Mouse (Mus musculus) embryo, embryonic 10.5 days (tissue): Measurements from ENCODE around the gene Nr2f6.

Source experiments
- DNase-seq: peaks from one replicate; pipeline ENCODE4 v3.0.0-alpha.2; 2015; ENCODE audit warnings: low spot score

Nr2f6 gene

GRCm38 (mm10) chr8:71381421-71381970 is at the start of gene Nr2f6:
Gene Nr2f6, minus strand, starts transcription at chr8:71381960.
- DNase-seq = peak; percentile 79

- no peak for DNase-seq
Observed at GRCm38 (mm10) chr8:71422121-71422520, 40.4 kb upstream of the Nr2f6 start.

GRCm38 (mm10) chr8:71411535-71412273 is 29.9 kb upstream of the Nr2f6 start:
- no peak for DNase-seq

- DNase-seq = no peak
Observed at GRCm38 (mm10) chr8:71408231-71408630, 26.5 kb upstream of the Nr2f6 start.

GRCm38 (mm10) chr8:71407441-71407840 is 25.7 kb upstream of the Nr2f6 start:
- DNase-seq = no peak

GRCm38 (mm10) chr8:71406099-71407015 is 24.6 kb upstream of the Nr2f6 start:
- DNase-seq = peak; percentile 88

- DNase-seq = peak; percentile 97
Observed at GRCm38 (mm10) chr8:71405401-71406098, 23.8 kb upstream of the Nr2f6 start, which contains the start of gene Ankle1. Gene Ankle1, plus strand, starts transcription at chr8:71406010.

GRCm38 (mm10) chr8:71404951-71405351 is 23.2 kb upstream of the Nr2f6 start:
- DNase-seq = no peak

- DNase-seq = no peak
Observed at GRCm38 (mm10) chr8:71404011-71404410, 22.3 kb upstream of the Nr2f6 start.

- no peak for DNase-seq
Observed at GRCm38 (mm10) chr8:71403107-71403885, 21.5 kb upstream of the Nr2f6 start.

- DNase-seq = no peak
Observed at GRCm38 (mm10) chr8:71402446-71402964, 20.7 kb upstream of the Nr2f6 start.

- no peak for DNase-seq
Observed at GRCm38 (mm10) chr8:71401454-71401853, 19.7 kb upstream of the Nr2f6 start.

- no peak for DNase-seq
Observed at GRCm38 (mm10) chr8:71400826-71401225, 19.1 kb upstream of the Nr2f6 start.

GRCm38 (mm10) chr8:71397701-71398100 is 15.9 kb upstream of the Nr2f6 start:
- no peak for DNase-seq

- peak; percentile 97 for DNase-seq
Observed at GRCm38 (mm10) chr8:71396639-71397305, 15.0 kb upstream of the Nr2f6 start, which contains the start of gene Babam1. Gene Babam1, plus strand, starts transcription at chr8:71396861.

GRCm38 (mm10) chr8:71395629-71396028 is 13.9 kb upstream of the Nr2f6 start, which contains the start of gene Ushbp1:
Gene Ushbp1, minus strand, starts transcription at chr8:71395802.
- no peak for DNase-seq

GRCm38 (mm10) chr8:71395071-71395470 is 13.3 kb upstream of the Nr2f6 start:
- DNase-seq = no peak

- no peak for DNase-seq
Observed at GRCm38 (mm10) chr8:71394481-71394880, 12.7 kb upstream of the Nr2f6 start.

- peak; percentile 80 for DNase-seq
Observed at GRCm38 (mm10) chr8:71392871-71393270, 11.1 kb upstream of the Nr2f6 start.

GRCm38 (mm10) chr8:71392391-71392790 is 10.6 kb upstream of the Nr2f6 start:
- no peak for DNase-seq
